Mouse (Mus musculus) G1E (cell line): ENCODE results near the gene Acbd6.

Experiments
- CTCF ChIP-seq: IDR thresholded peaks from 2 replicates; pipeline ENCODE4 v1.5.1; 2012; ENCODE audit warnings: low read depth, low read length, inconsistent platforms, mixed read lengths
- GATA1 ChIP-seq: IDR thresholded peaks from 2 replicates; pipeline ENCODE4 v1.6.1; 2012; ENCODE audit warnings: borderline replicate concordance, low read length, inconsistent platforms, mixed read lengths
- GATA2 ChIP-seq: IDR thresholded peaks from 2 replicates; pipeline ENCODE4 v1.6.1; 2012; ENCODE audit warnings: low read depth, low read length, inconsistent platforms, borderline replicate concordance
- POLR2AphosphoS5 ChIP-seq: IDR thresholded peaks from 2 replicates; pipeline ENCODE4 v1.6.1; 2012; ENCODE audit warnings: low read depth, low read length, inconsistent platforms; ENCODE audit not compliant: insufficient replicate concordance
- TAL1 ChIP-seq: conservative IDR thresholded peaks from 2 replicates; pipeline ENCODE4 v1.6.1; 2012; ENCODE audit warnings: low read depth, low read length, inconsistent platforms, mixed read lengths

DNA sequence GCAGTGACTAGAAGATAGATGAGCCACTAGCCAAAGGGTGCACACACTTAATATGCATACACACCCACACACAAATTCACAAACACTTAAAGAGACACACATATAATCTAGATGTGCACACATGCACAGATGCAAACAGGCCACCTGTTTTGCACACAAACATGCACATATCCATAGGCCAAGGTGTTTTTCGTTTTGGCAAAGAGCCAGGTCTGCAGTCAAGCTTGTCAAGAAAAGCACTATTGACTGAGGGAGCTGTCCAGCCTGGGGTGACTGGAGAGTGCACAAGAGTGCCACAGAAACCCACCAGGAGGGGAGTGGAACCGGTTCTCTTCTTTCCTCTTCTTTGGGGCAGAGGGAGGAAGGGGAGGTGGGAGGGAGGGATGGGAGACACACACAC is 173.2 kb downstream of the Acbd6 start:
- TF ChIP-seq CTCF (no peak), GATA1 (no peak), TAL1 (no peak), GATA2 (no peak), POLR2AphosphoS5 (no peak)
